Mouse (Mus musculus) limb, embryonic 13.5 days (tissue): ENCODE measurements around the gene Hhipl1. TPM values are rescaled to one million over a fixed set of nuclear protein-coding genes. Genes with fewer than 3 reads are reported as not detected.

Experiments
- ATAC-seq: fragments of 200-750 bp; cut with Nextera tagmentation; 2 replicates; pipeline ENCODE4 v1.8.0; 2017; ENCODE audit warnings: low read depth, moderate number of reproducible peaks, moderate TSS enrichment; ENCODE audit not compliant: low FRiP score
- H3K27ac ChIP-seq: fragments of 300-500 bp; sonication (generic); 2 replicates; pipeline ENCODE4 v1.5.1; 2015; ENCODE audit warnings: inconsistent platforms, mild to moderate bottlenecking, moderate library complexity
- H3K27me3 ChIP-seq: fragments of 300-500 bp; sonication (generic); 2 replicates; pipeline ENCODE4 v1.6.1; 2015; ENCODE audit warnings: mild to moderate bottlenecking, inconsistent platforms
- H3K36me3 ChIP-seq: fragments of 300-500 bp; sonication (generic); 2 replicates; pipeline ENCODE4 v1.6.1; 2015; ENCODE audit warnings: inconsistent platforms, mild to moderate bottlenecking, moderate library complexity
- H3K4me1 ChIP-seq: fragments of 300-500 bp; sonication (generic); 2 replicates; pipeline ENCODE4 v1.6.1; 2015; ENCODE audit warnings: inconsistent platforms
- H3K4me2 ChIP-seq: fragments of 300-500 bp; sonication (generic); replicated peaks from 2 replicates; pipeline ENCODE4 v1.6.1; 2015; ENCODE audit warnings: inconsistent platforms, mild to moderate bottlenecking, moderate library complexity
- H3K4me3 ChIP-seq: fragments of 300-500 bp; sonication (generic); 2 replicates; pipeline ENCODE4 v1.5.1; 2015; ENCODE audit warnings: moderate library complexity, mild to moderate bottlenecking, inconsistent platforms
- H3K9ac ChIP-seq: fragments of 300-500 bp; sonication (generic); 2 replicates; pipeline ENCODE4 v1.6.1; 2015; ENCODE audit warnings: mild to moderate bottlenecking, inconsistent platforms
- H3K9me3 ChIP-seq: fragments of 300-500 bp; sonication (generic); 2 replicates; pipeline ENCODE4 v1.6.1; 2016; ENCODE audit warnings: inconsistent platforms
- WGBS: fragments of 180-500 bp; shearing (Covaris S2); methylation state at CpG from one replicate; pipeline ENCODE4 v1.1.7; 2015; 5-methylcytosine and 5-hydroxymethylcytosine counted together
- polyA plus RNA-seq: library from polyadenylated mRNA; unstranded; fragments of >200 nt; fragmentation: Nextera tagmentation; extraction: Ambion mirVana; gene quantifications from 2 replicates; pipeline ENCODE4 v1.2.1, GENCODE M21; 2015

Hhipl1 gene
- polyA plus RNA-seq, 1 experiment from 2014 or later = 1.1 TPM

DNA sequence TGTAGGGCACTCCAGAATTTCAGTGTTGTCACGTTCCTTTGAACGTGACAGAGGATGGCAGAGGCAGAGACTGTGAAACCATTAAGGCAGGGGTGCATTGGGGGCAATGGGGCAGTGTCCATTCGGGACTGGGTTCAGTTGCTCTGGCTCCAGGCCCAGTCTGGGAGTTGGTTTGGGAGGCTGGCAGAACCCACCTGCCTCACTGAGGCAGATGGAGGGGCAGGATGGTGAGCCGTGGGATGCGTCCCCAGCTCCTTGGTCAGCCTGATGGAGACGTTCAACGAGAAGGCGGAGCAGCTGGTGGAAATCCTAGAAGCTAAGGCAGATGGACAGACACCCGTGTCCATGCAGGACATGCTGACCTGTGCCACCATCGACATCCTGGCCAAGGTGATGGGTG is 44.9 kb downstream of the Hhipl1 start:
- WGBS = 86% methylated on average over 10 of the region's 10 CpGs
- H3K9ac ChIP-seq = no peak overlapping the region
- H3K27ac ChIP-seq = no peak overlapping the region
- peaks cover 12% of the 10 kb centered on the region for H3K4me1 ChIP-seq
- H3K9me3 ChIP-seq = 0 out of 2 replicates have a peak, but pooled peaks cover 3% of the 10 kb centered on the region
- no peak overlapping the region for H3K4me2 ChIP-seq
- no peak overlapping the region for H3K4me3 ChIP-seq
- H3K36me3 ChIP-seq = no peaks in the 10 kb centered on the region
- ATAC-seq = no peak
- H3K27me3 ChIP-seq = peaks cover 57% of the 10 kb centered on the region

GRCm38 (mm10) chr12:108352371-108353136 is 46.5 kb downstream of the Hhipl1 start:
- 0 out of 2 replicates have a peak, but pooled peaks cover 5% of the 10 kb centered on the region for H3K9me3 ChIP-seq
- H3K9ac ChIP-seq = peak overlapping the region; percentile 48; the same call in 1 of the 2 replicates
- H3K27me3 ChIP-seq = peaks cover 57% of the 10 kb centered on the region
- ATAC-seq = peak; percentile 57; the same call in 1 of the 2 replicates
- peak overlapping the region; percentile 62 for H3K4me2 ChIP-seq
- no peak overlapping the region for H3K27ac ChIP-seq
- H3K36me3 ChIP-seq = no peaks in the 10 kb centered on the region
- peak overlapping the region; percentile 30 for H3K4me3 ChIP-seq
- peaks cover 12% of the 10 kb centered on the region for H3K4me1 ChIP-seq
- WGBS = 8% methylated on average over 35 of the region's 35 CpGs

DNA sequence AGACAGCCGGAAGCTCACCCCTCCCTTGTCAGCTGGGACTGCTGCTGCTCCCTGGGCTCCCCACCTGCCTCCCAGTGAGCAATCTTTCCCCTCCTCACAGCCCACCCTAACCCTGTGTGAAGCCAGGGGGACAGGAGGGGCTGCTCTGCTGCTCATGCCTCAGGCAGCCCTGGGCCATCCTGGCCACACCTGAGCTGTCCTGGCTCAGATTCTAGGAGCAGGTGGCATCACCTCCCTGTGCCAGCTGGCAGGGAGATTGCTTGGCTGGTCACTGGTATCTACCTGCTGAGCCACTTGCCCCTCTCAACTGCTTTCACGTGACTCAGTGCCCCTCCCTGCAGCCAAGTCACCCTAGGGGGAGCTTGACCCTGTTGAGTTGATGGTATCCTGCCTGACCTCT is 48.2 kb downstream of the Hhipl1 start:
- peaks cover 57% of the 10 kb centered on the region for H3K27me3 ChIP-seq
- H3K9ac ChIP-seq = no peak overlapping the region
- 66% methylated on average over 2 of the region's 2 CpGs for WGBS
- no peak overlapping the region for H3K27ac ChIP-seq
- H3K4me3 ChIP-seq = no peak overlapping the region
- no peak for ATAC-seq
- H3K4me1 ChIP-seq = peaks cover 12% of the 10 kb centered on the region
- H3K4me2 ChIP-seq = no peak overlapping the region
- H3K36me3 ChIP-seq = no peaks in the 10 kb centered on the region
- H3K9me3 ChIP-seq = 0 out of 2 replicates have a peak, but pooled peaks cover 5% of the 10 kb centered on the region

DNA sequence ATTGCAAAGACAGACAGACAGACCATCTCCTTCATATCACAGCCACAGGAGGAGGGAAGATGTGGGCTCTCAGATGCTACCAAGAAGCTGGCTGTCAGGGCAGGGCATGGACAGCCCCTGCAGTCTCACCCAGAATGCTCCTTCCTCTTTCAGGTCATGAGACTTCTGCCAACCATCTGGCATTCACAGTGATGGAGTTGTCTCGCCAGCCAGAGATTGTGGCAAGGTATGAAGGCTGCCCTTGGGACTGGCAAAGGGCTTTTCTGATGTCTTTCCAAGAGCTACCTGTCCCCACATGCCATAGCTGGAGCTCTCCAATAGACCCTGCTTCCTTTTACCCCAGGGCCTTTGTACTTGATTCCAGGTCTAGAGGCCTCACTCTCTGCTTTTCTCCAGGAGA is 49.2 kb downstream of the Hhipl1 start:
- H3K4me3 ChIP-seq = no peak overlapping the region
- peaks cover 12% of the 10 kb centered on the region for H3K4me1 ChIP-seq
- peaks cover 48% of the 10 kb centered on the region for H3K27me3 ChIP-seq
- H3K9ac ChIP-seq = no peak overlapping the region
- ATAC-seq = no peak
- WGBS = 94% methylated on average over 1 of the region's 1 CpGs
- H3K36me3 ChIP-seq = no peaks in the 10 kb centered on the region
- no peak overlapping the region for H3K4me2 ChIP-seq
- no peak overlapping the region for H3K27ac ChIP-seq
- 0 out of 2 replicates have a peak, but pooled peaks cover 5% of the 10 kb centered on the region for H3K9me3 ChIP-seq

DNA sequence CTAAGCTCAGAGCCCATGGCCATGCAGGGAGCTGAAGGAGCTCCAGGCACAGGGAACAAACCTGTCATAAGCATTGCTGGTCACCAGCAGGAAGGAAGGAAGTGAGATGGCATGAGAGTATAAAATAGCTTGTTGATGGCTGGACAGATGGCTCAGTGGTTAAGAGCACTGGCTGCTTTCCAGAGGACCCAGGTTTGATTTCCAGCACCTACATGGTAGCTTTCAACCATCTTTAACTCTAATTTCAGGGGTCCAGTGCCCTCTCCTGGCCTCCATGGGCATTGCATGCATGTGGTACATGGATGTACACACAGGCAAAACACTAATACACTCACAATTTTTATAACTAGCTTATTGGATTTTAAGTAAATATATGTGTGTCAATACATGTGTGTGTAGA is 49.9 kb downstream of the Hhipl1 start:
- no peak overlapping the region for H3K9ac ChIP-seq
- H3K9me3 ChIP-seq = 0 out of 2 replicates have a peak, but pooled peaks cover 5% of the 10 kb centered on the region
- H3K27ac ChIP-seq = no peak overlapping the region
- peaks cover 12% of the 10 kb centered on the region for H3K4me1 ChIP-seq
- H3K4me2 ChIP-seq = no peak overlapping the region
- H3K4me3 ChIP-seq = no peak overlapping the region
- peaks cover 41% of the 10 kb centered on the region for H3K27me3 ChIP-seq
- H3K36me3 ChIP-seq = no peaks in the 10 kb centered on the region
- ATAC-seq = no peak

GRCm38 (mm10) chr12:108363796-108364195 is 57.7 kb downstream of the Hhipl1 start:
- H3K27me3 ChIP-seq = no peaks in the 10 kb centered on the region
- peak; percentile 71 for ATAC-seq
- H3K4me2 ChIP-seq = no peak overlapping the region
- H3K36me3 ChIP-seq = no peaks in the 10 kb centered on the region
- H3K9ac ChIP-seq = no peak overlapping the region
- H3K27ac ChIP-seq = no peak overlapping the region
- WGBS = 3% methylated on average over 5 of the region's 5 CpGs
- H3K9me3 ChIP-seq = no peaks in the 10 kb centered on the region
- H3K4me3 ChIP-seq = no peak overlapping the region
- peaks cover 22% of the 10 kb centered on the region for H3K4me1 ChIP-seq

DNA sequence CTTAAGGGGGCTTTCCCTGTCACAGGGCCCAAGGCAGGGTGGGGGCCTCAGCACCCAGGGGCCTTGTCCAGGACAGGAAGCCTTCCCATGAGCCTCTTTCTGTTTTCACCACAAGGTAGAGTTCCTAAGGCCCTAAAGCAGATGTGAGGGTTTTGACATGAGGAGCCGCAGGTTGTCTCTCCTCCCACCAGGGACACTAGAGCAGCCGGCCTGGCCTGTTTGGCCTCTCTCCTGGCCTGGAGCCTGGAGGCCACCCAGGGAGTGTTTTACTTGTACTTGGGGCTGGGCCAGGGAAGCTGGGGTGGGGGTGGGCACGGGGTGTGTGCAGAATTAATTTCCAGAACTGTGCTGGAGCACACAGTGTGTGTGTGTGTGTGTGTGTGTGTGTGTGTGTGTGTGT is 59.3 kb downstream of the Hhipl1 start:
- Histone ChIP-seq H3K27ac (no peak overlapping the region), H3K4me1 (peaks cover 30% of the 10 kb centered on the region), H3K9ac (no peak overlapping the region), H3K9me3 (no peaks in the 10 kb centered on the region), H3K27me3 (no peaks in the 10 kb centered on the region), H3K4me3 (no peak overlapping the region), H3K4me2 (no peak overlapping the region), H3K36me3 (no peaks in the 10 kb centered on the region)
- no peak for ATAC-seq
- WGBS = 12% methylated on average over 3 of the region's 3 CpGs

GRCm38 (mm10) chr12:108365868-108366267 is 59.8 kb downstream of the Hhipl1 start:
- Histone ChIP-seq H3K27me3 (no peaks in the 10 kb centered on the region), H3K4me1 (peaks cover 36% of the 10 kb centered on the region), H3K27ac (no peak overlapping the region), H3K4me2 (no peak overlapping the region), H3K36me3 (no peaks in the 10 kb centered on the region), H3K9me3 (no peaks in the 10 kb centered on the region), H3K9ac (no peak overlapping the region), H3K4me3 (no peak overlapping the region)
- 64% methylated on average over 7 of the region's 7 CpGs for WGBS
- ATAC-seq = no peak

DNA sequence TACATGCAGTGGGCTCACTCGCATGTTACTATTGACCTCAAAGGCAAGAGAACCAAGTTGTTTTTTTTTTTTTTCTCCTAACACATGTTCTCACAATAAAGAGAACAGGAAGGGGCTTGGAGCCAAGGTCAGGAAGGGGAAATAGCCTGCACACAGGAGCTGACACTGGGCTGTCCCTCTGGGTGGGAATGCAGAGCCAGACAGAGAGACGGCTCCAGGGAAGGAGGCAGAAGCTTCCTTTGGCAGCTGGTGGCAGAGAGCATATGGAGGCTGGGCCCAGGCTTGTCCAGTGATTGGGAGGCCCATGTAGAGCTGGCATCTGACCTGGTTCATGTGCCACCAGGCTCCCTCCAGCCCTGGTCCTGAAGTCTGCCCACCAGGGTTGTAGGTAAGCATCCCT is 61.8 kb downstream of the Hhipl1 start:
- H3K27me3 ChIP-seq = no peaks in the 10 kb centered on the region
- H3K4me3 ChIP-seq = no peak overlapping the region
- no peak overlapping the region for H3K4me2 ChIP-seq
- ATAC-seq = no peak
- no peaks in the 10 kb centered on the region for H3K9me3 ChIP-seq
- WGBS = 79% methylated on average over 2 of the region's 2 CpGs
- peaks cover 56% of the 10 kb centered on the region for H3K4me1 ChIP-seq
- H3K27ac ChIP-seq = no peak overlapping the region
- H3K36me3 ChIP-seq = no peaks in the 10 kb centered on the region
- no peak overlapping the region for H3K9ac ChIP-seq

DNA sequence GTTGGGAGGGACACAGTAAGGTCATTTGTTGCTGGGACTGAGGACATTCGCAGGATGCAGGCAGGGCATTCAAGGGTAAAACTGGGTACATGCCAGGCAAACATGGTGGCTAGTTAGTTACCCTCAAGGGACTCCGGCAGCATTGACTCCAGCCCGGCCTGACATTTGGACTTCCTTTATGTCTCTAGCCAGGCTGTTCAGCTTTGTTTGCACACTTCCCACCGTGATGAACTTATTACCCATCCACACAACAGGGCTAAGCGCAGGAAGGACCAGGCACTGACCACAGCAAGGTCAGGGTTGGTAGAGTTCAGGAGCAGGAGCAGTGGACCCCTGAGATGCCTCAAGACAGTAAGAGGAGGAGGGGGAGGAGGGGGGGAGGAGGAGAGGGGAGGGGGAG is 62.9 kb downstream of the Hhipl1 start:
- Histone ChIP-seq H3K4me1 (peaks cover 65% of the 10 kb centered on the region), H3K36me3 (no peaks in the 10 kb centered on the region), H3K27me3 (no peaks in the 10 kb centered on the region), H3K9ac (no peak overlapping the region), H3K4me3 (no peak overlapping the region), H3K27ac (no peak overlapping the region), H3K9me3 (no peaks in the 10 kb centered on the region), H3K4me2 (no peak overlapping the region)
- WGBS = 54% methylated on average over 5 of the region's 5 CpGs
- ATAC-seq = no peak

DNA sequence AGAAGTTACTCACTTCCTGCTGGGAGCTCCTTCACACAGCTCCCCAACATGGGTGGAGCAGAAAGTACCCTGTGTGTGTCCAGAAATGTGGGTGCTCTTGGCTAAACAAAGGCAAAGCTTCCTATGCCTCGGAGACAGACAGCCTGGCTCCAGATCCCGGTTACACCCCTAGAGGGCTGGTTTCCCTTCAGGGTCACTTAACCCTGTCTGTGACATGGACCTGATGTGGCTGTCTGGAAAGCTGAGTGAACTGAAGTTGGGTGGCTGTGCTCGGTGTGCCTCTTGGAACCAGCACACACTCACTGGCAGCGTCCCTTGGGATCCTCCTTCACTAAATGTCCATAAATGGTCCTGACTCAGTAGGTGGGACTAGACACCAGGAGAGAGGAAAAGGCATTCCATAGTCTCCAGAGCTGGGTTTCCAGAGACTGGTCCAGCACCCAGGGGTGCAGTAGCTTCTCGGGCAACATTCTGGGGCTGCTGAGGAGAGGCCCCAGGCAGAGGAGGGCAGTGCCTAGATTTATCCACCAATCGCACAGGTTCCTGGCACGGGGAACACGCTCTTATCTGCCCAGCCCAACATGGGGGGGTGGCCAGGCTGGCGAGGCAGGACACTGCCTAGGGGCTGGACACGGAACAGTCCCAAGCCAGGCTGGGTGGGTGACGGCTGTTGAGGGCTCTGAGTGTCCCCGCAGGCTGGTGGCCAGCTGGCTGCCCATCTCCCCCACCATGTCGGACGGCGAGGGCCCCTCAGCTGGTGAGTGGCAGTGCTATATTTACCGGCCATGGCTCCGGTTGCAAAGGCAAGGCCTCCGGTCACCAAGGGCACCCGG is 64.7 kb downstream of the Hhipl1 start, which contains the start of gene Eml1:
TSS of gene Eml1 (plus strand) at position 362 of the 833 bp plus-strand sequence.
- WGBS = 73% methylated on average over 19 of the region's 19 CpGs
- H3K9ac ChIP-seq = no peak within 1 kb of the TSS
- H3K4me2 ChIP-seq = no peak within 1 kb of the TSS
- no peaks in the 10 kb centered on the region for H3K27me3 ChIP-seq
- no peaks in the 10 kb centered on the region for H3K9me3 ChIP-seq
- ATAC-seq = no peak; the same call in 1 of the 2 replicates
- H3K36me3 ChIP-seq = no peaks in the 10 kb centered on the region
- no peak within 1 kb of the TSS for H3K4me3 ChIP-seq
- H3K27ac ChIP-seq = no peak within 1 kb of the TSS
- H3K4me1 ChIP-seq = peaks cover 59% of the 10 kb centered on the region

DNA sequence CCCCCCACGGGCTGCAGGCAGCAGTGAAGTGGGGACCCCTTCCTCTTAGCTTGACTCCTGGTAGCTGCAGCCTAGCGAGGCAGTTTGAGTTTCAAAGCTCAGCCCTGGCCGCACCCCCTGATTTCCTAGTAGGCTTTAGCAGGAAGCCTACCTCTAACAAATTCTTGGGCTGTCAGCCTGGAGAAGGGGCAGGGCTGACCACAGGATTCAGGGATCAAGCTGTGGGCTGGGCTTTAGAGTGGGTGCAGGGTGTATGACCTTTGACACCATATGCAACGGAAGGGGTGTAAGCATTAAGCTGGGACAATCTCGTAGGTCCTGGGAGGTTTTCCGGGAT is 65.3 kb downstream of the Hhipl1 start:
- H3K4me2 ChIP-seq = no peak overlapping the region
- H3K36me3 ChIP-seq = no peaks in the 10 kb centered on the region

More for the DNA sequence above, 65.3 kb downstream of the Hhipl1 start:
- Histone ChIP-seq H3K27ac (no peak overlapping the region), H3K9me3 (no peaks in the 10 kb centered on the region), H3K27me3 (no peaks in the 10 kb centered on the region), H3K9ac (no peak overlapping the region), H3K4me1 (peaks cover 55% of the 10 kb centered on the region), H3K4me3 (no peak overlapping the region)
- no peak for ATAC-seq
- WGBS = 59% methylated on average over 6 of the region's 6 CpGs
